Comparison of ENCODE assay signal across 12 mouse cellular contexts in genomic region chr15:11644779-11645178, GRCm38 (mm10).
"Had no signal": no experiment of that assay in that cellular context is flagged by ENCODE, and none has a peak within 500 bp of the region (broad histone marks: within the 10 kb centered on the region; RNA-seq: fewer than 3 reads in every experiment).

No protein-coding gene starts in this region.

- H3K4me2 ChIP-seq: limb, embryonic 12.5 days; liver, embryonic 11.5 days; midbrain, embryonic 13.5 days; neural tube, embryonic 12.5 days had no signal

- H3K4me3 ChIP-seq: limb, embryonic 12.5 days; midbrain, embryonic 13.5 days; myocyte; neural tube, embryonic 12.5 days had no signal

- H3K36me3 ChIP-seq: limb, embryonic 12.5 days; midbrain, embryonic 13.5 days; neural tube, embryonic 12.5 days had no signal

- DNase-seq: kidney, adult 9 months; kidney, postnatal 14 days; right cerebral cortex, postnatal 4 days; spleen, adult 18-20 months; thymus, adult 18-20 months; thymus, postnatal 14 days had no signal

- H3K9me3 ChIP-seq: limb, embryonic 12.5 days; midbrain, embryonic 13.5 days; neural tube, embryonic 12.5 days had no signal

- H3K9ac ChIP-seq: limb, embryonic 12.5 days; midbrain, embryonic 13.5 days; neural tube, embryonic 12.5 days had no signal

- H3K27me3 ChIP-seq: limb, embryonic 12.5 days; midbrain, embryonic 13.5 days; neural tube, embryonic 12.5 days had no signal

- H3K27ac ChIP-seq: limb, embryonic 12.5 days; midbrain, embryonic 13.5 days; neural tube, embryonic 12.5 days had no signal

- H3K4me1 ChIP-seq: limb, embryonic 12.5 days; midbrain, embryonic 13.5 days; neural tube, embryonic 12.5 days had no signal

- ATAC-seq: intestine, embryonic 16.5 days; midbrain, embryonic 13.5 days had no signal
